Mouse (Mus musculus) hindbrain, postnatal 0 days (tissue): ENCODE results near the gene Lim2. TPM values are rescaled to one million over a fixed set of nuclear protein-coding genes. Genes with fewer than 3 reads are reported as not detected.

ENCODE experiments used
- ATAC-seq: fragments of 200-750 bp; cut with Nextera tagmentation; 2 replicates; pipeline ENCODE4 v1.8.0; 2017; ENCODE audit warnings: mild to moderate bottlenecking, moderate TSS enrichment, moderate library complexity
- DNase-seq: peaks from one replicate; pipeline ENCODE4 v3.0.0-alpha.2; 2015; ENCODE audit warnings: low spot score
- H3K27ac ChIP-seq: fragments of 300-500 bp; sonication (generic); 2 replicates; pipeline ENCODE4 v1.5.1; 2014; ENCODE audit warnings: mild to moderate bottlenecking
- H3K27me3 ChIP-seq: fragments of 300-500 bp; sonication (generic); 2 replicates; pipeline ENCODE4 v1.6.1; 2014; ENCODE audit warnings: low read length, mixed read lengths; ENCODE audit not compliant: insufficient read depth
- H3K36me3 ChIP-seq: fragments of 300-500 bp; sonication (generic); 2 replicates; pipeline ENCODE4 v1.6.1; 2014; ENCODE audit warnings: low read length, mixed read lengths; ENCODE audit not compliant: insufficient read depth
- H3K4me1 ChIP-seq: fragments of 300-500 bp; sonication (generic); 2 replicates; pipeline ENCODE4 v1.6.1; 2014; ENCODE audit warnings: antibody characterized with exemption, low read length, mixed read lengths; ENCODE audit not compliant: insufficient read depth
- H3K4me2 ChIP-seq: fragments of 300-500 bp; sonication (generic); 2 replicates; pipeline ENCODE4 v1.6.1; 2014; ENCODE audit warnings: low read depth, mild to moderate bottlenecking, low read length, moderate library complexity, mixed read lengths
- H3K4me3 ChIP-seq: fragments of 300-500 bp; sonication (generic); 2 replicates; pipeline ENCODE4 v1.5.1; 2014; ENCODE audit warnings: low read length
- H3K9ac ChIP-seq: fragments of 300-500 bp; sonication (generic); replicated peaks from 2 replicates; pipeline ENCODE4 v1.6.1; 2014; ENCODE audit warnings: mild to moderate bottlenecking, low read length, moderate library complexity, mixed read lengths
- H3K9me3 ChIP-seq: fragments of 300-500 bp; sonication (generic); 2 replicates; pipeline ENCODE4 v1.6.1; 2016; ENCODE audit warnings: low read length, mixed read lengths
- CTCF ChIP-seq: IDR thresholded peaks from 2 replicates; pipeline ENCODE4 v1.5.1; 2016; ENCODE audit warnings: antibody characterized with exemption, control low read depth, low read depth
- WGBS: fragments of 180-500 bp; shearing (Covaris S2); extraction: QIAGEN DNeasy Blood & Tissue Kit; methylation state at CpG from one replicate; pipeline ENCODE4 v1.1.7; 2014; 5-methylcytosine and 5-hydroxymethylcytosine counted together
- polyA plus RNA-seq: library from polyadenylated mRNA; unstranded; fragments of >200 nt; fragmentation: Nextera tagmentation; extraction: Ambion mirVana; gene quantifications from 2 replicates; pipeline ENCODE4 v1.2.1, GENCODE M21; 2015
- total RNA-seq: library from RNA; depleted of rRNA; stranded (reverse); fragments of >200 nt; gene quantifications from 2 replicates; pipeline ENCODE4 v1.2.3, GENCODE M21; 2014; rRNA removed

The Lim2 gene
- total RNA-seq (not detected in 2 replicates), polyA plus RNA-seq (not detected in 2 replicates)

- DNase-seq (no peak), ATAC-seq (no peak)
- no peak within 1 kb of the TSS for H3K9ac ChIP-seq
- H3K27ac ChIP-seq: no peak within 1 kb of the TSS
- 89% methylated on average over 8 of the region's 8 CpGs for WGBS
- no peak within 1 kb of the TSS for H3K4me2 ChIP-seq
- no peaks in the 10 kb centered on the region for H3K4me1 ChIP-seq
- TF ChIP-seq CTCF: no peak
- H3K4me3 ChIP-seq: no peak within 1 kb of the TSS
- no peaks in the 10 kb centered on the region for H3K27me3 ChIP-seq
- no peaks in the 10 kb centered on the region for H3K9me3 ChIP-seq
- no peaks in the 10 kb centered on the region for H3K36me3 ChIP-seq
Measured at GRCm38 (mm10) chr7:43427406-43427805, at the start of gene Lim2. Gene Lim2, plus strand, starts transcription at chr7:43427670.

DNA sequence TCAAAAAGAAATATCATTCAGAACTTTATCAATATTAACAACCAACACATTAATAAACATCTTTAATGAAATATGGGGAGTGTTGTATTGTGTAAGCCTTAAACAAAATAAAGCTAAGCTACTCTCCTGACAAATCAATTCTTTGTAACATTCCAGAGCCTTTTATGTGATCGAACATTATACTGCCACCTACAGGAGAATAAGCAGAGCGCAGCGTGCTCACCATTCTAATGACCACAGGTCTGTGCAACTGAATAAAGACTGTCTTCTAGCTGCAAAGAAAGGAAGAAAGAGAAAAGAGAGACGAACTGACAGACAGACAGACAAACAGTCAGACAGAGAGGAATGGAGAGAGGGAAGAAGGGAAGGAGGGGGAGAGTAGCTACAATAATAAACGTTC, 49.2 kb upstream of the Lim2 start:
- Histone ChIP-seq H3K36me3 (no peaks in the 10 kb centered on the region), H3K4me1 (no peaks in the 10 kb centered on the region), H3K4me3 (no peak overlapping the region), H3K27me3 (no peaks in the 10 kb centered on the region), H3K27ac (no peak overlapping the region), H3K9ac (no peak overlapping the region), H3K9me3 (no peaks in the 10 kb centered on the region), H3K4me2 (no peak overlapping the region)
- WGBS: 18% methylated on average over 5 of the region's 5 CpGs
- TF ChIP-seq CTCF: peak; percentile 81
- DNase-seq (peak; percentile 79), ATAC-seq (0 out of 2 replicates have a peak, but pooled peaks have one; percentile 47)

GRCm38 (mm10) chr7:43392349-43393121, 34.9 kb upstream of the Lim2 start:
- Histone ChIP-seq H3K4me2 (no peak overlapping the region), H3K36me3 (no peaks in the 10 kb centered on the region), H3K9me3 (no peaks in the 10 kb centered on the region), H3K4me1 (no peaks in the 10 kb centered on the region), H3K9ac (no peak overlapping the region), H3K27ac (no peak overlapping the region), H3K4me3 (no peak overlapping the region), H3K27me3 (no peaks in the 10 kb centered on the region)
- WGBS: 78% methylated on average over 8 of the region's 8 CpGs
- ATAC-seq: no peak
- no peak for DNase-seq
- TF ChIP-seq CTCF: no peak

- no peak overlapping the region for H3K27ac ChIP-seq
- H3K4me2 ChIP-seq: no peak overlapping the region
- DNase-seq (no peak), ATAC-seq (no peak)
- H3K27me3 ChIP-seq: no peaks in the 10 kb centered on the region
- no peaks in the 10 kb centered on the region for H3K9me3 ChIP-seq
- 82% methylated on average over 2 of the region's 2 CpGs for WGBS
- no peak for TF ChIP-seq CTCF
- no peaks in the 10 kb centered on the region for H3K36me3 ChIP-seq
- no peak overlapping the region for H3K4me3 ChIP-seq
- no peak overlapping the region for H3K9ac ChIP-seq
- no peaks in the 10 kb centered on the region for H3K4me1 ChIP-seq
Measured at GRCm38 (mm10) chr7:43399501-43399900, 28.0 kb upstream of the Lim2 start.

GRCm38 (mm10) chr7:43402718-43403117, 24.8 kb upstream of the Lim2 start:
- H3K9me3 ChIP-seq: no peaks in the 10 kb centered on the region
- 52% methylated on average over 2 of the region's 2 CpGs for WGBS
- no peaks in the 10 kb centered on the region for H3K27me3 ChIP-seq
- DNase-seq (no peak), ATAC-seq (no peak)
- no peak overlapping the region for H3K27ac ChIP-seq
- no peak overlapping the region for H3K4me3 ChIP-seq
- no peak for TF ChIP-seq CTCF
- H3K36me3 ChIP-seq: no peaks in the 10 kb centered on the region
- H3K4me2 ChIP-seq: no peak overlapping the region
- H3K4me1 ChIP-seq: no peaks in the 10 kb centered on the region
- H3K9ac ChIP-seq: no peak overlapping the region

GRCm38 (mm10) chr7:43407573-43407972, 19.9 kb upstream of the Lim2 start:
- Histone ChIP-seq H3K36me3 (no peaks in the 10 kb centered on the region), H3K27me3 (no peaks in the 10 kb centered on the region), H3K27ac (no peak overlapping the region), H3K9ac (no peak overlapping the region), H3K4me3 (no peak overlapping the region), H3K4me2 (no peak overlapping the region), H3K9me3 (no peaks in the 10 kb centered on the region), H3K4me1 (no peaks in the 10 kb centered on the region)
- ATAC-seq (no peak), DNase-seq (no peak)
- TF ChIP-seq CTCF: no peak
- WGBS: 83% methylated on average over 3 of the region's 3 CpGs

DNA sequence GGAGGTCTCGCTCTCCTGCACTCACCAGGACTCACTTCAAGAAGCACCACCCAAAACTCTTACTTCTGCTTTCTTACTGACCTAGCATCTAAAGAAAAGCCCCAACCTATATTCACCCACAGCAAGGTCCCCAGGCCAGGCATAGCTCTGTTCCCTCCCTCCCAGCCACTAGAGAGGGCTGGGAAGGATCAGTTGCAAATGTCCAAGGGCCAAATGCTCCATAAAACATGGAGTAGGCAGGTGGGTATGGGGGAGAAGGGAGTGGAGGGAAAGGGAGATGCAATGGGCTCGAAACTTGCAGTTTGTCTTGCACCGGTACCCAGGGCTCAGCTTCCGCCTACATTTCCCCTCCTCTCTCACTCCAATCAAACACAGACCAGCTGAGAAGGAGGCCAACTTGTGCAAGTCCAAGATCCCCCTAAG, 19.3 kb upstream of the Lim2 start, which contains the start of gene Siglecg:
Gene Siglecg, plus strand, starts transcription at position 74 of the 423 bp plus-strand sequence.
- no peak within 1 kb of the TSS for H3K9ac ChIP-seq
- H3K9me3 ChIP-seq: no peaks in the 10 kb centered on the region
- TF ChIP-seq CTCF: no peak
- DNase-seq: no peak
- no peak within 1 kb of the TSS for H3K4me3 ChIP-seq
- no peak within 1 kb of the TSS for H3K4me2 ChIP-seq
- no peak for ATAC-seq
- H3K27ac ChIP-seq: no peak within 1 kb of the TSS
- H3K36me3 ChIP-seq: no peaks in the 10 kb centered on the region
- H3K4me1 ChIP-seq: no peaks in the 10 kb centered on the region
- H3K27me3 ChIP-seq: no peaks in the 10 kb centered on the region
- WGBS: 91% methylated on average over 4 of the region's 4 CpGs
